Mouse (Mus musculus) heart, embryonic 15.5 days (tissue): ENCODE data around the gene Rap1a. TPM values are rescaled to one million over a fixed set of nuclear protein-coding genes. Genes with fewer than 3 reads are reported as not detected.

Experiments
- ATAC-seq: fragments of 200-750 bp; cut with Nextera tagmentation; replicated peaks from 2 replicates; pipeline ENCODE4 v1.8.0; 2017; ENCODE audit warnings: low read depth, moderate TSS enrichment; ENCODE audit not compliant: insufficient number of reproducible peaks, insufficient read depth, low FRiP score
- H3K27ac ChIP-seq: fragments of 300-500 bp; sonication (generic); 2 replicates; pipeline ENCODE4 v1.5.1; 2015; ENCODE audit warnings: mild to moderate bottlenecking, inconsistent platforms
- H3K27me3 ChIP-seq: fragments of 300-500 bp; sonication (generic); 2 replicates; pipeline ENCODE4 v1.6.1; 2015; ENCODE audit warnings: inconsistent platforms
- H3K36me3 ChIP-seq: fragments of 300-500 bp; sonication (generic); 2 replicates; pipeline ENCODE4 v1.6.1; 2015; ENCODE audit warnings: mild to moderate bottlenecking, inconsistent platforms
- H3K4me1 ChIP-seq: fragments of 300-500 bp; sonication (generic); replicated peaks from 2 replicates; pipeline ENCODE4 v1.6.1; 2015; ENCODE audit warnings: inconsistent platforms
- H3K4me2 ChIP-seq: fragments of 300-500 bp; sonication (generic); 2 replicates; pipeline ENCODE4 v1.6.1; 2015; ENCODE audit warnings: inconsistent platforms, mild to moderate bottlenecking, moderate library complexity
- H3K4me3 ChIP-seq: fragments of 300-500 bp; sonication (generic); 2 replicates; pipeline ENCODE4 v1.5.1; 2015; ENCODE audit warnings: mild to moderate bottlenecking, inconsistent platforms
- H3K9ac ChIP-seq: fragments of 300-500 bp; sonication (generic); 2 replicates; pipeline ENCODE4 v1.6.1; 2015; ENCODE audit warnings: mild to moderate bottlenecking, inconsistent platforms
- H3K9me3 ChIP-seq: fragments of 300-500 bp; sonication (generic); replicated peaks from 2 replicates; pipeline ENCODE4 v1.6.1; 2016; ENCODE audit warnings: inconsistent platforms
- WGBS: fragments of 180-500 bp; shearing (Covaris S2); methylation state at CpG from one replicate; pipeline ENCODE4 v1.1.7; 2015; ENCODE audit warnings: mixed read lengths; 5-methylcytosine and 5-hydroxymethylcytosine counted together
- polyA plus RNA-seq: library from polyadenylated mRNA; unstranded; fragments of >200 nt; fragmentation: Nextera tagmentation; extraction: Ambion mirVana; gene quantifications from 2 replicates; pipeline ENCODE4 v1.2.1, GENCODE M21; 2015

Rap1a gene
- polyA plus RNA-seq, 1 experiment from 2014 or later, result 92.9 TPM

- H3K27ac ChIP-seq, result no peak overlapping the region
- H3K9ac ChIP-seq, result no peak overlapping the region
- ATAC-seq, result no peak
- no peak overlapping the region for H3K4me3 ChIP-seq
- no peaks in the 10 kb centered on the region for H3K9me3 ChIP-seq
- no peaks in the 10 kb centered on the region for H3K27me3 ChIP-seq
- no peak overlapping the region for H3K4me2 ChIP-seq
- H3K36me3 ChIP-seq, result peaks cover 54% of the 10 kb centered on the region
- 89% methylated on average over 7 of the region's 7 CpGs for WGBS
- H3K4me1 ChIP-seq, result no peaks in the 10 kb centered on the region
Measured at GRCm38 (mm10) chr3:105680346-105680745, 120.8 kb downstream of the Rap1a start.

Other genes starting within 250 kb of the Rap1a start
- 18.1 and 20.6 TPM in 2 replicates for gene Ddx20, start 113.8 kb downstream of the Rap1a start, polyA plus RNA-seq
- gene Inka2, start 96.7 kb downstream of the Rap1a start, polyA plus RNA-seq, result 2.7 and 2.8 TPM in 2 replicates
- gene Adora3, start 69.5 kb upstream of the Rap1a start, polyA plus RNA-seq, result 0.19 and 0.32 TPM in 2 replicates
- gene Tmigd3, start 69.6 kb upstream of the Rap1a start, polyA plus RNA-seq, result 0.46 and 0.50 TPM in 2 replicates
- gene I830077J02Rik, start 131.3 kb upstream of the Rap1a start, polyA plus RNA-seq, result 0.76 and 1.8 TPM in 2 replicates
- gene Wdr77, start 158.0 kb upstream of the Rap1a start, polyA plus RNA-seq, result 69.9 and 92.3 TPM in 2 replicates
- 760 and 907 TPM in 2 replicates for gene Atp5f1, start 158.8 kb upstream of the Rap1a start, polyA plus RNA-seq
- gene Ovgp1, start 172.4 kb upstream of the Rap1a start, polyA plus RNA-seq, result 1.3 and 1.4 TPM in 2 replicates
- gene Pifo, start 213.3 kb upstream of the Rap1a start, polyA plus RNA-seq, result 0.42 and 1.3 TPM in 2 replicates
- 0.27 TPM in 1 of 2 replicates, not detected in the other for gene Chil5, start 231.5 kb upstream of the Rap1a start, polyA plus RNA-seq